ENCODE assay signal across 15 mouse cellular contexts in genomic region chr3:25707380-25707779, GRCm38 (mm10).
"Had no signal": no experiment of that assay in that cellular context is flagged by ENCODE, and none has a peak within 500 bp of the region (broad histone marks: within the 10 kb centered on the region; RNA-seq: fewer than 3 reads in every experiment).

No protein-coding gene starts in this region.

- H3K4me3 ChIP-seq: neural tube, embryonic 12.5 days; neural tube, embryonic 13.5 days; neural tube, embryonic 15.5 days had no signal

- H3K27ac ChIP-seq: neural tube, embryonic 12.5 days; neural tube, embryonic 13.5 days; neural tube, embryonic 15.5 days had no signal

- DNase-seq: retina, postnatal 1 day; right cerebral cortex, adult 18-20 months; right cerebral cortex, postnatal 14 days; right cerebral cortex, postnatal 25 days; right cerebral cortex, postnatal 4 days; spleen, adult 18-20 months; thymus, adult 18-20 months; thymus, adult 2 months; thymus, postnatal 14 days; thymus, postnatal 25 days; thymus, postnatal 36 days; thymus, postnatal 4 days had no signal

- H3K4me1 ChIP-seq: neural tube, embryonic 12.5 days; neural tube, embryonic 13.5 days; neural tube, embryonic 15.5 days had no signal

- H3K4me2 ChIP-seq: neural tube, embryonic 12.5 days; neural tube, embryonic 13.5 days; neural tube, embryonic 15.5 days had no signal

- H3K27me3 ChIP-seq: neural tube, embryonic 12.5 days; neural tube, embryonic 13.5 days; neural tube, embryonic 15.5 days had no signal

- H3K36me3 ChIP-seq: neural tube, embryonic 12.5 days; neural tube, embryonic 13.5 days; neural tube, embryonic 15.5 days had no signal

- H3K9ac ChIP-seq: neural tube, embryonic 12.5 days; neural tube, embryonic 13.5 days; neural tube, embryonic 15.5 days had no signal

- H3K9me3 ChIP-seq: neural tube, embryonic 12.5 days; neural tube, embryonic 13.5 days; neural tube, embryonic 15.5 days had no signal
